Mouse (Mus musculus) cerebellum, adult 9-10 months (tissue): ENCODE results near the gene Ms4a2.

ENCODE experiments used
- DNase-seq: peaks from one replicate; pipeline ENCODE4 v3.0.0; 2022

Ms4a2 gene

GRCm38 (mm10) chr19:11574965-11575364 is 48.6 kb downstream of the Ms4a2 start:
- no peak for DNase-seq
